Mouse (Mus musculus) B cell, adult 67 days (primary cell): Measurements from ENCODE around the gene Aqp1. TPM values are rescaled to one million over a fixed set of nuclear protein-coding genes. Genes with fewer than 3 reads are reported as not detected.

Experiments
- total RNA-seq, 2 experiments: library from RNA; stranded (reverse); gene quantifications; 4 replicates each; pipeline ENCODE4 v1.2.4; 2023

Gene Aqp1
- under 1 TPM; 0.26 to 0.89 TPM for total RNA-seq

DNA sequence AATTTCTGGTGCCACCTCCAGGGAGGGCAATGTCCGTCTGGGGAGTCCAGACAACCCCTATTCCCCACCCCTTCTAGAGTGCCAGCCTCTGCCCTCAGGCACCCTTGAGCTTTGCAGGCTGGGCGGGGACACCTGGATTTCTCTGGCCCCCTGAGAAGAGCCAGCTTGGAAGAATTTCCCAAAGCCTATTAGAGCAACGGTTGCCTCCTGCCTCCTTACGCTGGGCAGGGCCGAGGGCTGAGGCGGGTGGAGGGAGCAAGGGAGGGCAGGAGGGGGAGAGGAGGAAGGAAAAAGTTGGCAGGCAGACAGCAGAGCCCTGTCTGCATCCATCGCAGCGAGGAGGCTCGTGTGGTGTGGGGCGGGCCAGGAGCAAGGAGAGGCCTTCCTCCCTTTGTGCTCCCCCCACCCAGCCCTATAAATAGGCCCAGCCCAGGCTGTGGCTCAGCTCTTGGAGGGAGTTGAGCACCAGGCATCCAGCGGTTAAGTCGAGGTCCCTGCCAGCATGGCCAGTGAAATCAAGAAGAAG, at the start of gene Aqp1:
Gene Aqp1 (plus strand): TSS at position 444 of the 526 bp plus-strand sequence.

DNA sequence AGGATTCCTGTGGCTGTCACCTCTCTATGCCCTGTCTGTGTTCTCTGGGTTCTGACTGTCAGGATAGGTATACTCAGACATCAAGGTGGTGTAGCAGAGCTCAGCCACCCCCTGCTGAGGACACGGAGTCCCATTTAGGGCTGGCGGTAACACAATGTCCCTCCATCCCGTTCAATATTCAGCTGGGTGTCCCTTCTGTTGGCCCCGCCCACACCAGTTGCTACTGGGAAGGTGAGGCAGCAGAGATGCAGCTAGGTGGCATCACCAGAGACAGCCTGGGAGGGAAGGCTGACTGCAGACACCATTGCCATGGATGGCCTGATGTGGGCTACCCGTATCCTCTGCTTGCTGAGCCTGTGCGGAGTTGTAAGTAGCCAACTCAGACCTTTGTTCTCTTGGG, 39.8 kb downstream of the Aqp1 start, which contains the start of gene Ghrhr:
Gene Ghrhr (plus strand): TSS at position 220 of the 400 bp plus-strand sequence.

Other genes with a start within 250 kb of the Aqp1 start
- not detected for gene Crhr2, start 203.4 kb upstream of the Aqp1 start, total RNA-seq
- gene Inmt, start 161.4 kb upstream of the Aqp1 start, total RNA-seq, result not detected
- gene Mindy4, start 133.0 kb upstream of the Aqp1 start, total RNA-seq, result not detected
- not detected for gene Ghrhr, start 39.9 kb downstream of the Aqp1 start, total RNA-seq
- not detected for gene Adcyap1r1, start 115.5 kb downstream of the Aqp1 start, total RNA-seq